In the genomic region with DNA sequence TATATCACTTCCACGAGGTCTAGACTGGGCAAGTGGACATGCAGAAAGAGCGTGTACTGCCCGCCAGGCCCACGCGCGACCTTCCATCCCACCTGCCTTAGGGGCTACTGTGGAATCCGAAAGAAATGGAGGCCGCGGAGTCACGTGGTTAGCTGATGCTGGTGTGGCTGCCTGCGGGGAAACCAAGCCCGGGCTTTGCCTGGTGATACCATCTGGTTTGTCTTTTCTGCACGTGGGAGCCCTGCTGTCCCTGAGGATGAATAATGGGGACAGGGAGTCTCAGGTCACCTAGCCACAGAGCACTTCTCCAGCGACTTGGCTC, we compare ENCODE assay signal across 8 mouse cellular contexts.
A peak's percentile ranks its signal among the peaks of the same experiment; 100 is the strongest.
DNase-seq lines count a peak whose midpoint lies in the region; ATAC-seq and TF ChIP-seq lines count a peak whose summit lies in the region.

No protein-coding gene starts in this region.

- no peak for TF ChIP-seq CTCF in lung, postnatal 0 days (IDR thresholded peaks at IDR 0.05)
- TF ChIP-seq CTCF in kidney, adult 2 months (conservative IDR thresholded peaks at IDR 0.05; ENCODE audit: insufficient read depth, insufficient read length, low read depth, low read length): no peak

- TF ChIP-seq POLR2A in kidney, adult 2 months (IDR thresholded peaks at IDR 0.05; ENCODE audit: low read depth, low read length): no peak

- no peak overlapping the region for H3K4me3 ChIP-seq in lung, postnatal 0 days (ENCODE audit: low read depth, low read length)
- peak overlapping the region; percentile 55 for H3K4me3 ChIP-seq in intestine, embryonic 16.5 days (ENCODE audit: low read length)
- H3K4me3 ChIP-seq in neural tube, embryonic 13.5 days: peak overlapping the region; percentile 33; the same call in 1 of the 2 replicates
- no peak overlapping the region for H3K4me3 ChIP-seq in kidney, adult 2 months (ENCODE audit: insufficient read depth, low read depth, low read length)

- TF ChIP-seq EP300 in lung, postnatal 0 days (IDR thresholded peaks at IDR 0.05): no peak

- peaks cover 7% of the 10 kb centered on the region for H3K4me1 ChIP-seq in lung, postnatal 0 days (ENCODE audit: insufficient read depth, low read depth, low read length)
- peaks cover 16% of the 10 kb centered on the region for H3K4me1 ChIP-seq in intestine, embryonic 16.5 days (ENCODE audit: control insufficient read depth, insufficient read depth, low read length)
- peaks cover 42% of the 10 kb centered on the region for H3K4me1 ChIP-seq in neural tube, embryonic 13.5 days (replicated peaks)
- H3K4me1 ChIP-seq in kidney, adult 2 months (ENCODE audit: control insufficient read depth, insufficient read depth, low read length): peaks cover 10% of the 10 kb centered on the region

- 23% methylated on average over 14 of the region's 14 CpGs for WGBS in lung, postnatal 0 days
- WGBS in intestine, embryonic 16.5 days: 23% methylated on average over 14 of the region's 14 CpGs
- WGBS in neural tube, embryonic 13.5 days: 18% methylated on average over 14 of the region's 14 CpGs
- WGBS in kidney, adult 2 months: 21% methylated on average over 14 of the region's 14 CpGs

- H3K4me2 ChIP-seq in lung, postnatal 0 days (replicated peaks; ENCODE audit: low read depth, low read length): peak overlapping the region; percentile 60
- peak overlapping the region; percentile 97 for H3K4me2 ChIP-seq in intestine, embryonic 16.5 days (ENCODE audit: low read depth, low read length)
- H3K4me2 ChIP-seq in neural tube, embryonic 13.5 days: peak overlapping the region; percentile 68

- peak; percentile 60 for DNase-seq in cerebellum, adult 11-12 months
- no peak for DNase-seq in cerebellum, adult 8-10 months
- DNase-seq in lung, postnatal 0 days (ENCODE audit: low spot score): no peak
- no peak for DNase-seq in lung, postnatal 36 days
- no peak for DNase-seq in urinary bladder, postnatal 10 days (ENCODE audit: low spot score)
- DNase-seq in kidney, adult 2 months: no peak

- H3K9ac ChIP-seq in lung, postnatal 0 days (replicated peaks; ENCODE audit: low read depth): no peak overlapping the region
- peak overlapping the region; percentile 46; the same call in 1 of the 2 replicates for H3K9ac ChIP-seq in intestine, embryonic 16.5 days (ENCODE audit: low read depth, low read length)
- H3K9ac ChIP-seq in neural tube, embryonic 13.5 days: peak overlapping the region; percentile 66

- no peaks in the 10 kb centered on the region for H3K36me3 ChIP-seq in lung, postnatal 0 days (ENCODE audit: insufficient read depth, low read length)
- no peaks in the 10 kb centered on the region for H3K36me3 ChIP-seq in intestine, embryonic 16.5 days (ENCODE audit: control insufficient read depth, insufficient read depth, low read length)
- no peaks in the 10 kb centered on the region for H3K36me3 ChIP-seq in neural tube, embryonic 13.5 days
- H3K36me3 ChIP-seq in kidney, adult 2 months (ENCODE audit: control insufficient read depth, insufficient read depth, low read length): no peaks in the 10 kb centered on the region

- no peaks in the 10 kb centered on the region for H3K9me3 ChIP-seq in lung, postnatal 0 days (ENCODE audit: low read length)
- H3K9me3 ChIP-seq in intestine, embryonic 16.5 days (ENCODE audit: control insufficient read depth, low read length): no peaks in the 10 kb centered on the region
- H3K9me3 ChIP-seq in neural tube, embryonic 13.5 days: no peaks in the 10 kb centered on the region

- peaks cover 7% of the 10 kb centered on the region; the same call in 1 of the 2 replicates for H3K27me3 ChIP-seq in lung, postnatal 0 days (replicated peaks; ENCODE audit: insufficient read depth, low read length)
- H3K27me3 ChIP-seq in intestine, embryonic 16.5 days (replicated peaks; ENCODE audit: control insufficient read depth, insufficient read depth, low read length): no peaks in the 10 kb centered on the region
- peaks cover 4% of the 10 kb centered on the region; the same call in 1 of the 2 replicates for H3K27me3 ChIP-seq in neural tube, embryonic 13.5 days
- no peaks in the 10 kb centered on the region for H3K27me3 ChIP-seq in kidney, adult 2 months (replicated peaks; ENCODE audit: control insufficient read depth, insufficient read depth, low read length)

- H3K27ac ChIP-seq in lung, postnatal 0 days (ENCODE audit: low read length): 0 out of 2 replicates have a peak overlapping the region, but pooled peaks have one; percentile 26
- no peak overlapping the region for H3K27ac ChIP-seq in intestine, embryonic 16.5 days (ENCODE audit: low read length)
- H3K27ac ChIP-seq in neural tube, embryonic 13.5 days (replicated peaks): peak overlapping the region; percentile 33; the same call in 1 of the 2 replicates
- H3K27ac ChIP-seq in kidney, adult 2 months (ENCODE audit: insufficient read depth, low read depth, low read length): no peak overlapping the region

- peak; percentile 5; the same call in 1 of the 2 replicates for ATAC-seq in lung, postnatal 0 days
- ATAC-seq in intestine, embryonic 16.5 days: 0 out of 2 replicates have a peak, but pooled peaks have one; percentile 1
- peak; percentile 25 for ATAC-seq in neural tube, embryonic 13.5 days (ENCODE audit: low read depth)

Comparison
In these comparisons a context has a peak if more than half of its experiments do, and no peak if none do; other contexts are left out.
1. H3K27ac ChIP-seq: peak in lung, postnatal 0 days (single experiment) and neural tube, embryonic 13.5 days (single experiment); none in intestine, embryonic 16.5 days (single experiment) and kidney, adult 2 months (single experiment).
2. H3K4me3 ChIP-seq: peak in intestine, embryonic 16.5 days (single experiment) and neural tube, embryonic 13.5 days (single experiment); none in lung, postnatal 0 days (single experiment) and kidney, adult 2 months (single experiment).
3. Peak in every context shown above with its lines, with median percentiles within 50 percentile points of each other: ATAC-seq and H3K4me2 ChIP-seq.